Mouse (Mus musculus) ovary, postnatal 14 days (tissue): ENCODE measurements around the gene Zbtb48.
"Not testable (repeated sequence)": the region's sequence is repeated elsewhere in the genome, so short reads cannot be mapped to it uniquely, and the experiment has no call there.

ENCODE experiments used
- DNase-seq: peaks from one replicate; pipeline ENCODE4 v3.0.0; 2022; ENCODE audit warnings: low spot score

The Zbtb48 gene

DNA sequence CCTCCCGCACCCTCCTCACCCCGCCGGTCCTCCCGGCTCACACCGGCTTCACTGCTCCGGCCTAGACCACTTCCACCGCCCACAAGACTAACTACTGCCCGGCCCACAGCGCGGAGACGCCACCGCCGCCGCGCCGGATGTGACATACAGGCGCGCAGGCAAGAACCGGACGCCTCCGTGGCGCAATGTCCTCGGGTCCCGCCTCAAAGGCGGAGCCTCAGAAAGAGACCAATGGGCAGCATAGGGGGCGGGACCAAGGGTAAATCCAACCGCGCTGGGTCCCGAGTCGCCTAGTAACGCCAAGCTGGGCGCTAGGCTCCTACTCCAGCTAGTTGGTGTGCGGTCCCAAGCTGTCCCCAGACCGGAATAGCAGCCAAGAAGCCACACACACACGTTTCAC is at the start of gene Zbtb48:
Gene Zbtb48, minus strand, starts transcription at position 148 of the 400 bp plus-strand sequence.
- peak; percentile 89 for DNase-seq

DNA sequence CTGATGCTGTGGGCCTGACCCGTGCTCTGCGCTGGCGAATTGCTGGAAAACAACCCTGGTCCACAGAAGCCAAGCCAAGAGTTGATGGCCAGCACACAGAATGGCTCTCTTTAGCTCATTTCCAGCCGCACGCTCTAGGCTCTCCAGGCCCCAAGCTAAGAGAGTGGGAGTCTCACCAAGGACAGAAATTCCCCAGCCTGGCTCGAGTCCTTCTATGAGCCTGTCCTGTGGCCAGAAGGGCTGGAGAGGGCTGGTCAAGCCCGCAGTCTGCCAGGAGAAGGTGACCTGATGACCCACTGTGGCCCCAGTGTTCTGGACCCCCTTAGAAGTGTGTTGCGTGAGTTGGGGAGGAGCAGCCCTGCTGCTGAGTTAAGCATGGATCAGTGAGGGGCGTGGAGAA is 49.7 kb upstream of the Zbtb48 start:
- no peak for DNase-seq

DNA sequence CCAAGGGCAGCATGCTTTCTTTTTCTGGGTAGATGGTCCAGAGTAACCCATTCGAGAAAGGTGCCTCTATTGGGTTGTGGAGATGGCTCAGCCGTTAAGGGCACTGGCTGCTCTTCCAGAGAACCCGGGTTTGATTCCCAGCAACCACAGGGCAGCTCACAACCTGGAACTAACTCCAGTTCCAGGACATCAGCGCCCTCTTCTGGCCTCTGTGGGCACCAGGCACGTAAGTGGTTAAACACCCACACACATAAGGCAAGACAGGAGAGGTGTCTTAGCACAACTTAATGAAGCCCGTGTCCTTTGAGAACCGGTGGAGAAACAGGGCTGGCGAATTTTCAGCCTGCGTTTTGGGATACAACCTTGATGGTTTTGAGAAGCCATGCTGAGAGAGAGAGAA is 47.1 kb upstream of the Zbtb48 start:
- DNase-seq, result no peak

DNA sequence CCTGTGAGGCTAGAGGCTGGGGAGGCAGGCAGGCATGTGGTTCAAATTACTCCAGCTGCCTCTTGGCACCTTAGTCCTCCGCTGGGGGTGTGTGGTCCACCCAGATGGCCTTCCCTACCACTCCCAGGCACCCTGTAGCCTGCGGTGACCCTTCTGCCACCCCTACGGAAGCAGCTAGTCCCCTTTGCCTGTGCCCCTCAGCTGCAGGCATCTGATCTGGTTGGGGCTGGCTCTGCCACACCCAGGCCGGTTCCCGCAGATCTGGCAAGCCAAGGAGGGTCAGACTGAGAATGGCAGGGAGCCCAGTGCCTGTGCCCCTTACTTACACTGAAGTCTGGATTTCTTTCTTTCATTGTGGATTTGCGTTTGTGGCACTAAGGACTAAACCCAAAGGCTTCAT is 46.2 kb upstream of the Zbtb48 start:
- no peak for DNase-seq

DNA sequence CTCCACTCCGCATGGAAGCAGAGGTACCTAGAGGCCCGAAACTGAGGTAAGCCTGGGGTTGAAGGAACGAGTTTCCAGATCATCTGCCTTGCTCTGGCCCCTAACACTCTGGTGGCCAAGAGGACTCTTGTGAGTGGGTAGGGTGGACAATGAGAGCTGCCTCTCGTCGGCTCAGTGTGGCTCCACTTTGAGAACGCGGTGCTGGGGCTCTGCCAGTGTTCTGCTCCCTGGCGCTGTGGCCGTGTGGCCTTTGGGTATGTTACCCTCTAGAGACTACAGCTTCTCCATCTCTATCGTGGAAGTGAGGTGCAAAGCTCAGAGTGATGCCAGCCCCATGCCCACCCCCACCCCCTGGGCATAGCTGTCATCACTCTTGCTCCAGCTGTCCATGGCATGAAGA is 45.2 kb upstream of the Zbtb48 start:
- DNase-seq, result no peak

DNA sequence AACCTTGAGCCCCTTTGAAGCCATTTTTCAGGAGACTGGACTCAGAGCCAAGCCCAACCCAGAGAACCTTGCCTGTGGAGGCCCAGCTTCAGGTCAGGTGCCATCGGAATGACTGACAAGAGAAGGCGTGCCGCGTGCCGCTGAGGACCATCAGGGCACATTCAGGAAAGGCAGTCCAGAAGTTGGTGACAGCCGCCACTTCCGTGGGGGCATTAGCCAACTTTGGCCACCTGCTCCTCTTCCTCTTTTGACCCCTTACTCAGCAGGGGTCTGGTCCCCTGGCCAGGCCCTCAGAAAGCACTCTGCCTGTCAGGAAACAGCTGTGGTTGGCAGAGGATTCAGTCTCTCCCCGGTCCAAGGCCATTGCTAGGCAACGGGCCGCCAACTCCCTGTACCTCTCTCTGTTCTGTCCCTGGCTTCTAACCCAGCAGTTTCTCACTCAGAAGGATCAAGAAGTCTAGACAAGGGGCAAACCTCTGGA is 44.7 kb upstream of the Zbtb48 start, which contains the start of gene Plekhg5:
Gene Plekhg5, plus strand, starts transcription at position 378 of the 481 bp plus-strand sequence.
- DNase-seq, result no peak

DNA sequence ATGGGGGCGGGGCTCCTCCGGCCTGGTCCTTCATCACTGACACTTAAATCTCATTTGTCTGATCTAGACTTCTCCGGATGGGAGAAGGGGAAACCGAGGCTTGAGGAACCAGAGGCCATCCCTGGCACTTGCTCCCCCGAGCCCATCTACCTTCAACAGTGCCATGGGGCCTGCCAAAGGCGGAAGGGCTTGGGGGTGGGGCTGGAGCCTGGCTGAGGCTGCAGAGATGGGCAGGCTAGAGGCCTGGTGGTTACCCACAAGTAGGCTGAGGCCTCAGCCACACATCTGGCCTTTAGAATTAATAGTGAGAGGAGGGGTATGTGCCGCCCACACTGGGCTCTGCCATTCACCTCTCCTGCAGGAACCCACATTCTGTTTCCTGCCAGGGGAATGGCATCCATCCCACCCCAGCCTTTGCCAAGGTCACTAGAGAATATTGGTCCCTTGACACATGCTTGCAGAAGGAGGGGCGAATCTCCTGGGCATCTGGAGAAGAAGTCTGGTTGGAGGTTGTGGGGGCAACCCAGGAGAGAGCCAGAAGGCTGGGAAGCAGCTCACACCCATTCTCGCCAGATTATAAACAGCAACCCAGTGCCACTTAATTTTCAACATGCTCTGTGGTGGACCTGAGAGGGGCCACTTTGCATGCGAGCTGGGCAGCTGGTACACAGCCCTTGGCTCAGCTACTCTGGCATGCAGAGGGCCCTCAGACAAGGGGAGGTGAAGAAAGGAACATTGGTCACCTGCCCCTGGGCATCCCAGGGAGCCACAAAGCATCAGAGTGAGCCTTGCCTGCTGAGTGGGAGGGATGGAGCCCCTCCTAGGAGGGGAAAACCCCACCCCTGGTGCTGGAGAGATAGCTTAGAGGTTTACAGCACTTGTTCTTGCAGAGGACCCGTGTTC is 43.3 kb upstream of the Zbtb48 start:
- DNase-seq, result no peak

GRCm38 (mm10) chr4:152069245-152069644 is 41.8 kb upstream of the Zbtb48 start:
- DNase-seq, result no peak

DNA sequence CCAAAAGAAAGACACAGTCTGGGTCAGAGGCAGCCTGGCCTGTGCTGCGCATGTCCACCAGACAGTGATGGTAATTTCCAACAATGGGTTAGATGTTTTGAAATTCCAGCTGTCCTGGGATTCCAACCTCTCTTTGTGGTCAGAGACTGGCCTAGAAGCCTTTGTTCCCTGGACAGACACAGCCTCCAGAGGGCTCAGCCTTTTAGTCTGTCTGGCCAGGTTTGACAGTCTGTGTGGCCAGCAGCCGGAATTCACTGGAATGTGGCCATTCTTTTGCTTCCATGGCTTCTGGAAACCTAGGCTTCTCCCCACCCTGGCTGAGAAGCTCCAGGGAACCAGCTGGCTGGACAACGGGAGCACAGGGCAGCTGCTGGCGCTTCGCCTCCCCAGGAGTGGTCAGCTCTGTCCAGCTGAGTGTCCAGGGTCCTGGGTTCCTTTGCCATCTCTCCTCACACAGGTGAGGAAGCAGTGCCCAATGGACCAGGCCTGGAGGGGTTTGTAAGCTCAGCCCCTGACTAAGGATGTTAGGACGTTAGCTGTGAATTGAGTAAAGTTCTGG is 40.8 kb upstream of the Zbtb48 start:
- DNase-seq, result no peak

- DNase-seq, result no peak
These were observed 39.8 kb upstream of the Zbtb48 start for GRCm38 (mm10) chr4:152067280-152067679.

DNA sequence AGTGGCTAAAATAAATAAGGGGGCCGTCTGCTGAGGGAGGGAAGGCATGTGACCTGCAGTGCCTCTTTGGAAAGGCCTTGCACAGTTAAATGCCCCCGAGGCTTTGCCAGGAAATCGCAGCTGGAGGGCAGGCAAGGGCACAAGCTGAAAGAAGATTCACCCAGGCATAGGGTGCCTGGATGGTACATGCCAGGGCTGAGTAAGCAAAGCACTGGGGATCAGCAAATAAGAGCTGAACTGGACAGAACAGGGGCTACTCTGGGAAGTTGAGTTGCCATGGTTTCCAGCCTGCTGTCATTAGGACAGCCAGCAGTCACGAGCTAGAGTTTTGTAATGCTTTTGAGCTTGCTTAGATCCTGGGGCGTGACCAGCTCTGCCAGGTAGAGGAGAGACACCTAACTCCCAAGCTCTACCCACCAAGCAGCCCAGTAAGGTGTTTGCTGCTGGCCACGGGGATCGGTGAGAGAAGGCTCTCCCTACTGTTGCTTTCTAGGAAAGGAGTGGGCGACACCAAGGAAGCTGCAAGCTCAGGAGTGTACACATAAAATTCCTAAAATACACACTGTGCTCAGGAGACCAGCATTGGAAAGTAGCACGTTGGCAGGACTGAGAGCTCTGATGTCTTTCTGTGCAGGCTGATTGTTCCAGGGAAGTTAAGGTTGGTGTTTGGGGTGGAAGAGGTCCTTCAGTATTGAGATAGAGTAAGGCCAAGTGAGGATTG is 35.1 kb upstream of the Zbtb48 start:
- no peak for DNase-seq

DNA sequence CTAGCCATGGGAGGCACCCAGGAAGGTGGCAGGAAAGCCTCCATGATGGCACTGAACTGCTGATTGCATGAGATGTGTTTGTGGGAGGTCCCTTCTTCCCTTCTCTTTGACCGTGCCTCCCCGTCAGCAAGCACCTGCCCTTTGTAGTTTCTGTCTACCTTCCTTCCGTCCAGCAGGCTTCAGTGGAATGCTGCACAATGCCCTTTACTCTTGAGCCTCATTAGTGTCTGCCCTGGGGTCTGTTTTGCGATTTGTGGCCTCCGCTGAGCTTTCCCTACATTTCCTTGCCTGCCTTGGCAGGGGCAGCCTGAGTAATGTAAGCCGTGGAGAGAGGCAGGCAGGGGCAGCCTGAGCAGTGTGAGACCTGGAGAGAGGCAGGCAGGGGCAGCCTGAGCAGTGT is 17.1 kb upstream of the Zbtb48 start:
- DNase-seq, result no peak

DNA sequence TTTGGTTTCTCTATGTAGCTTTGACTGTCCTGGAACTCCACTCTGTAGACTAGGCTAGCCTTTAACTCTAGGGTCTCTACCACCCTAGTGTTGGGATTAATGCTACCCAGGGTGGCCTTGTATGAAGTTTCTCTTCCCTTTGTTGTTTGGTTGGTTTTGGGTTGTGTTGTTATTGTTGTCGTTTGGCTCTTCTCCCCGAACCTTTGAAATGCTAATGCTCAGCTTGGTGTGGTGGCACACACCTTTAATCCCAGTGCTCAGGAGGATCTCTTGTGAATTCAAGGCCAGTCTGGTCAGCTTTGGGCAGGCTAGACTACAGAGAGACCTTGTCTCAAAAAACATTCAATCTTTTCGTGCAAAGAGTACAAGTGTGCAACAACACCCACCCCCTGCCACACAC is 15.7 kb upstream of the Zbtb48 start:
- DNase-seq, result no peak

GRCm38 (mm10) chr4:152041924-152042641 is 14.6 kb upstream of the Zbtb48 start:
- DNase-seq, result no peak

DNA sequence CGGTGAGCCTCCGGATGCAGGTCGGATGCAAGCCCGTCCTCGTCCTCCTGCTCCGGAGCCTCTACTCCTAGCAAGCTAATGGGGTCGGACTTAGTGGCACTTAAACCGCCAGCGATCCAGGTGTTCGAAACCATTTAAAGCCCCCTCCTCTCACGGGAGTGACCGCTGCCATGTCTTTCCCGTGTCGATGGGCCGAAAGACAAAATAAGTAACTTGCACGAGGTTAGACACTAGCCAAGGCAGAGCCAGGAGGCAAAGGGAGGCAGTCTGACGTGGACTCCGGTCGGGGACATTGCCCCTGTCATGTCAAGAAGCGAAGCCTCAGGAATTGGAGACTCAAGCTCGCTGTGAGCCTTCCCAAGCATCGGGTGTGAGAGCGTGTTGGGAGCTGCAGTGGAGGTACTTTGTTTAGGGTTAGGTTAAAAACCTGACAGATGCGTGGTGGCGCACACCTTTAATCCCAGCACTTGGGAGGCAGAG is 12.4 kb upstream of the Zbtb48 start:
- DNase-seq, result no peak

DNA sequence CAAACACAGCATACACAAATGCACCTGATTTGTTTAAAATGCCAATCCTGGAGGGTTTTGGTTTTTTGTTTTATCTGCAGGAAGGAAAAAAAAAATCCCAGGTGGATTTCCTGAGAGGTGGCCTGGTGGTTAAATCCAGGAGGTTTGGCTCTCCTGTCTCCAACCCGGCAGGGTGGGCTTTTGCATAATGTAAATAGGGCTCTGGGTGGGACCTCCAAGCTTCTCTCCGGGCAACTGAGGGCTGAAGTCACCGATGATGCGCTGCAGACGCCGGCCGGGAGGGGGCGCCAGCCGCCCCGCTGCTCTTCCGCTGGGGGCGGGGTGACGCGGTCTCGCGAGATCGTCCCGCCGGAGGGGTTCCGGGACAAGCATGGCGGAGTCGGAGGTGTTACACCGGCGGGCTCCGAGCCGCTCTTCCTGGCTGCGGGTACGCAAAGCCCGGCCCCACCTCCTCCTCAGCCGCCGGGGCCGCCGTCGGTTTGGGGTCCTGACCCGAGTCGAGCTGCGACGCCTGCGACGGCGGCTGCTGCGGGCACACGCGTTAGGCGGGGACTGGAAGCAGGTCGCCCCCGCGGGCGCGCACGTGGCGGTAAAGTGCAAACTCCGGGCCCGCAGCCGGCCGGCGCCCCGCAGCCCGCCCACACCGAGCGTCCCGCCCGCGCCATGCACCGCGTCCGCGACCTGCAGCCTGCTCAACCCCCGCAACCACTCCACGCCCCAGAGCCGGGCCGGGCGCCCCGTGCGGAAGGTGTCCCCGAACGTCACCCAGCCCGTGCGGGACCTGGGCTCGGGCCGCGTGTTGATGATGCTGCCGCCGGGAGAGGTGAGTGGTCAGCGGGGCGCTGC is 11.7 kb upstream of the Zbtb48 start, which contains the start of gene Nol9:
Gene Nol9, plus strand, starts transcription at position 337 of the 846 bp plus-strand sequence.
- peak; percentile 94 for DNase-seq

DNA sequence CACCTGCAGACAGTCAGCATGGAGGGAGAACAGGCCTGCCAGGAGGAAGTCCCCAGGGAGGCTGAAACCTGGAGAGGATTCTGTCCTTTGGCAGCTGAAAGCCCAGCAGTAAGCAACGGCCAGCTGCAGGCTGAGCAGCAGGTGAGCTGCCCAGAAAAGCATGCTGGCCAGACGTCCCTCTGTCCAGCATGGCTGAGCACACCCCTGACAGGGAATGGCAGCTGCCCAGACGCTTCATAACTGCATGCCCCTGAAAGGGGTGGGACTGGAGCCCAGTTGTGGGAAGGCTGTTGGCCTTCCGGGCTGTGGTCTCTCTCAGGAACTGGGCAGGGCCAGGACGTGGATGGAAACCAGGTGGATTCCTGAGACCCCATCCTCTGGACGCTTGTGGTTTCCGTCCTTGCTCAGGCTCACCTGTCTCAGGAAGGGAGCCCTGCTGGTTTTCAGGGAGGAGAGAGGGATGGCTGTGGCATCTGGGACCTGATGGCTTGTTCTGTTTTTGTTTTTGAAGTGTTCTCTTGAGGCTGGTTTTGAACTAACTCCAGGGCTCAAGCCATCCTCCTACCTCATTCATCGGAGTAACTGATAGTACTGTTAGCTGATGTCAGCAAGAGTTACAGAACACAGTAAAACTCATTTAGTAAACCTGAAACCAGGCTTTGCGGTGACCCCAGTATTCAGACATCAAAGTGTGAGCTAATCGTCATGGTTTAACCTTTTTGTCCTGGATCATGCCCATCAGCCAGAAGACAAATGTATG is 10.9 kb upstream of the Zbtb48 start, which contains the start of gene Tas1r1:
Gene Tas1r1, minus strand, starts transcription at position 344 of the 760 bp plus-strand sequence.
- no peak for DNase-seq

DNA sequence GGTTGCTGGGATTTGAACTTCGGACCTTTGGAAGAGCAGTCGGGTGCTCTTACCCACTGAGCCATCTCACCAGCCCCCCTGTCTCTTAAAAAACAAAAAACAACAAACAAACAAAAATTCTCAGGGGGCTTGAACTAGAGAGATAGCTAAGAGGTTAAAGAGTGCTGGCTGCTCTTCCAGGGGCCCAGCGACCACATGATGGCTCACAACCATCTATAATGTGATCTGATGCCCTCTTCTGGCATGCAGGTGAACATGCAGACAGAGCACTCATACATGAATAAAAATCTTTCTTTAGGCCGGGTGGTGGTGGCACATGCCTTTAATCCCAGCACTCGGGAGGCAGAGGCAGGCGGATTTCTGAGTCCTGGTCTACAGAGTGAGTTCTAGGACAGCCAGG is 9.0 kb upstream of the Zbtb48 start:
- not testable (repeated sequence) for DNase-seq

GRCm38 (mm10) chr4:152032922-152033321 is 5.5 kb upstream of the Zbtb48 start:
- no peak for DNase-seq

DNA sequence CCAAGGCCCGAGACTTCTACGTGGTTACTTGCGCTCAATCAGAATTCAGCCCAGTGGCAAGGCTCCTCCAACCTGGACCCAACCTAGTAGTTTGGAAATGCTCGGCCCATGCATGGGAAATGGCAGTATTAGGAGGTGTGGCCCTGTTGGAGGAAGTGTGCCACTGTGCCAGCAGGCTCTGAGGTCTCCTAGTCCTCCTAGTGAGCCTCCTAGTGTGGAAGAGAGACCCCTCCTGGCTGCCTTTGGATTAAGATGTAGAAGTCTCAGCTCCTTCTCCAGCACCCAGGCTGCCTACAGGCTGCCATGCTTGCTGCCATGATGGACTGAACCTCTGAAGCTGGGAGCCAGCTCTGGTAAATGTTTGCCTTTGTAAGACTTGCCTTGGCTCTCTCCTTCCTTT is 2.5 kb upstream of the Zbtb48 start:
- DNase-seq, result no peak
